Mouse (Mus musculus): Measurements from ENCODE around the gene Ephb4. TPM values are rescaled to one million over a fixed set of nuclear protein-coding genes. Genes with fewer than 3 reads are reported as not detected.

Gene Ephb4
- 10 to 100 TPM; 77.5 to 83.7 TPM for total RNA-seq (2021)
- long read RNA-seq, experiment 1, full-length matches to known transcripts, result 67 of 88 reads
- long read RNA-seq, experiment 1, partial matches to known transcripts, result 14 of 88 reads
- long read RNA-seq, experiment 1, other reads (novel, unspliced or antisense), result 7 of 88 reads
- long read RNA-seq, experiment 2, full-length matches to known transcripts, result 83 of 108 reads
- long read RNA-seq, experiment 2, partial matches to known transcripts, result 16 of 108 reads
- long read RNA-seq, experiment 2, other reads (novel, unspliced or antisense), result 9 of 108 reads

DNA sequence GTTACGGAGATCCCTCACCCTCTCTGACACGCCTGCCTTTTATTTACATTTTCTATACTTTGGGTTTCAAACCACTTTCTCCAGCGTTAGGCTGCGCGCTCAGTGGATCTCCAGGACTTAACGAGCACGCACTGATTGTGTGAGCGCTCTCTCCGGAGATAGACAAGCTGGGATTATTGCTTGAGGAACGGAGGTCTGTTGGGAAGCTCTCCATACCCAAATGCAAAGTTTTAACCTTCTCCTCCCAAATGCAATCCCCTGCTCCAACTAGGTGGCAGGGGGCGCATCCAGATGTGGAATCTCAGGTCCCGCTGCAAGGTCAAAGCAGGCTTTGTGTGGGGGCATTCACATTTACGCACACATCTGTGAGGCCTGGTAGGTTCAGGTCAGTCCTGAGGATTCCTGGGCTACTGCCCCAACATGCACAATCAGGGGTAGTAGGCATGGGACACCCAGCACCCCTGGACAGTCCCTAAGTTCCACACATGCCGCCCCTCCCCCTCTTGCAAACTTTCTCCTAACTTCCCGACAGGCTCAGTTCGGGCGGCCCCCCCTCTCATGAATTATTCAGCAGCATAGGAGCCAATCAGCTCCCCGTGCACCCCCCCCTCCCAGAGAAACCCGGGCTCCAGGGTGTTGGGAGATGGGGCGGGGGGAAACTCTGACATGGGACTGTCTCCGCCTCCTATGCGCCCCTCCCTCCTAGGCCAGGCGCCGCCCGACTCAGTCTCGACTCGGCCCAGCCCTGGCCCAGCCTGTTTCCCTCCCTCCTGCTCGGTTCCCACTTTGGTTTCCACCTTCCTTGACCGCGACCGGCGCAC, at the start of gene Ephb4:
Ephb4 (plus strand) TSS at position 726 of the 821 bp plus-strand sequence.
- intact Hi-C loops (cut with DNase I), result no loop called here
- DNase-seq, result peak; percentile 92 to 93

DNA sequence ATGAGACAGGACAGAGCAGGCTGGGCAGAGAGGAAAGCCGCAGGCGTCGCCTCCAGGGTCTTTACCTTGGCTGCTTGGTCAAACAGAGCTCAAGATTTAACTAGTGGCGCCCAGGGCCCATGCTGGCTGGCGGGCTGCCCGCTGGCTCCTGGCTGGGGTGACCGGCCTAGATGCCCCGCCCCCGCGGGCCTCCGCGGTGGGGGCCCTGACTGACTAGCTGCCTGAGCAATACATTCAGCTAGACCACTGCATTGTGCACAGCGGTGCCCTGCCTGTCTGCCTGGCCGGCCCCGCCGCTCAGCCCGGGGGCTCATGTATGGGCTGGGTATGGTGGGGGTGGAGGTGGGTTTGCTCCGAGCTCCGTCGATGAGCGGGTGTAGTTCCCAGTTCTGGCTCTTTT, 48.7 kb upstream of the Ephb4 start:
- intact Hi-C loops (cut with DNase I), result no loop called here
- peak in 1 of 2 experiments; percentile 23 for DNase-seq

DNA sequence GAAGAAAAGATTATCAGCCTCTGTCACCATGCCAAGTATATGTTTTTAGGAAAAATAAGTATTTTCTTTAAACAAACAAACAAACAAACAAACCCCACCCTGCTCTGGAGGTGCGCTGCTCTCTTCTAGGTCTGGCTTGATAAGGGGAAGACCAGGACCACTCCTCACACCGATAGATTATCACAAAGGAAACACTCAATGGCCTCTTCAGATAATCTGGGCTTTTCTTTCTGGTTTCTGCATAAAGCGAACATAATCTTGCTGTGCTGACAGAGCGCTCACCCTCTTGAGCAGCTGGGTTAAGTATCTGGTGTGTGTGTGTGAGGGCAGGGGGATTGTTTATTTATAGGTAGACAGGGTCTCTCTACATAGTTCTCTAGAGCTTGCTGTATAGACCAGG, 46.3 kb upstream of the Ephb4 start:
- intact Hi-C loops (cut with DNase I), result no loop called here
- no peak for DNase-seq

DNA sequence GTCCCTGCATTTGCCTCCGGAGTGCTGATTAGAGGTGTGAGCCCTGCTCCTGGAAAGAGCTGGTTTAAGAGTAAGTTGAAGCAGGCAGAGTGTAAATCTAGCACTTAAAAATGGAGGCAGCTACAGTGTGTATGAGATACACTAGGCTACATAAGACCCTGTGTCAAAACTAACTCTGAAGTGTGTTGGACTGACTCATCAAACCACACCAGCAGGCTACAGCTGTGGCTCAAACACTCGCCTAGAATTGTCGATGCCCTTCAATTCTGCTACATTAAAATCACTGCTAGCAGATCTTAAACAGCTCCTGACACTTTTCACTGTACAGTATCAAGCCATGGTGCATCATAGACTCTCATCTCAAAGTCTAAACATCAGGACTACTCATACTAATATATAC, 45.7 kb upstream of the Ephb4 start:
- intact Hi-C loops (cut with DNase I), result no loop called here

DNA sequence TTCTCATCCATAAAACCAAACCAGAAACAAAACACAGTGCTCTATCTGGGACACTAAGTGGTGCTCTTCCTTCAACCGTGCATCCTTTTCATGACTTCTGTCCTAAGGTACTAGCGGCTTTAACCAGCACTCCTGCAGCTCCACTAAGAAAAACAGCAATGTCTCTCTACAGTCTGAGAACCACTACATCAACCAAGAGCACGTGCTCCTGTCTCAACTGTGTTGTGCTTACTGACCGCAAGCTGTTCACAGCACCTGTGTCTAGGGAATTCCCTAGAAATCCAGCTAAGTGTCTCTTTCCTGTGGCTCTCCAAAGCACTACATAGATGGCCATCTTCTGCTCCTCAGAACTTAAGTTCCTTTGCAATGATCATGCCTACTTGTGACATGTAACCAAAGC, 45.1 kb upstream of the Ephb4 start:
- DNase-seq, result no peak
- intact Hi-C loops (cut with DNase I), result no loop called here

More for the DNA sequence above, 45.7 kb upstream of the Ephb4 start:
- DNase-seq, result no peak

DNA sequence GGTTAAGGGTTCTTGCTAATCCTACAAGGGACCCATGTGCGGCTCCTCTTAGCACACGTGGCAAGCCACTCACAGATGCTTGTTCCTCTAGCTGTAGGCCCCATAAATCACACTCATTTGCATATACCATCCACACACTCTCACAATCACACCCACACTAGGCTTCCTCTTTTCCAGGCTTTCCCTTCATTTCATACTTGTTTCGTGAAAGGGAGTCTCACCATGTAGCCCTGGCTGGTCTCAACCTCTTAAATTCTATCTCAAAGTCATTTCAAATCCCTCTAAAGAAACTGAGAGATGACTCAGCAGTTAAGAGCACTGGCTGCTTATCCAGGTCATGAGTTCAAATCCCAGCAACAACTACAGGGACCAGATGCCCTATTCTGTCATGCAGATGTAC, 44.1 kb upstream of the Ephb4 start:
- DNase-seq, result no peak
- intact Hi-C loops (cut with DNase I), result no loop called here

DNA sequence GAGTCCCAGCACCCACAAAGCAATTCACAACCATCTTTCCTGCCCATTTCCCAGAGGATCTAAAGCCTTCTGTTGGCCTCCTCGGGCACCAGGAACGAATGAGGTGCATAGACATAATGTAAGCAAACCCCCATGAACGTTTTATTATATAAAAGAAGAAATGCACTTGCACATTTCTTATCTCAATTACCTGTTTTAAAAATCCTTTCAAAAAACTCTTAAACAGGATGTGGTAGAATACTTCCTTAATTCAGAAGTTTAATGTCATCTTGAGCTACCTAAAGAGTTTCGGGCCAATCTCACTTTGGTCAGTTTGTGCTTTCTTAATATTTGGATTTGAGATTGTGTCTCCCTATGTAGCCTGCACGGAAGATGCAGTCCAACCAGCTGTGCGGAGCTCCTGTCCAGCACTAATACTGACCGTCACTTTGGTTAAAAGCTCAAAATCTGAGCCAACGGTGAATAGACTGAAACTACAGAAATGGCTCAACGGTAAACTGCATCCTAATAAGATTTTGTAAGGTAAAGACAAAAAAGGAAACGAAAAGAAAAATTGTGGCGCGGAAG, 43.4 kb upstream of the Ephb4 start:
- no peak for DNase-seq
- intact Hi-C loops (cut with DNase I), result no loop called here

DNA sequence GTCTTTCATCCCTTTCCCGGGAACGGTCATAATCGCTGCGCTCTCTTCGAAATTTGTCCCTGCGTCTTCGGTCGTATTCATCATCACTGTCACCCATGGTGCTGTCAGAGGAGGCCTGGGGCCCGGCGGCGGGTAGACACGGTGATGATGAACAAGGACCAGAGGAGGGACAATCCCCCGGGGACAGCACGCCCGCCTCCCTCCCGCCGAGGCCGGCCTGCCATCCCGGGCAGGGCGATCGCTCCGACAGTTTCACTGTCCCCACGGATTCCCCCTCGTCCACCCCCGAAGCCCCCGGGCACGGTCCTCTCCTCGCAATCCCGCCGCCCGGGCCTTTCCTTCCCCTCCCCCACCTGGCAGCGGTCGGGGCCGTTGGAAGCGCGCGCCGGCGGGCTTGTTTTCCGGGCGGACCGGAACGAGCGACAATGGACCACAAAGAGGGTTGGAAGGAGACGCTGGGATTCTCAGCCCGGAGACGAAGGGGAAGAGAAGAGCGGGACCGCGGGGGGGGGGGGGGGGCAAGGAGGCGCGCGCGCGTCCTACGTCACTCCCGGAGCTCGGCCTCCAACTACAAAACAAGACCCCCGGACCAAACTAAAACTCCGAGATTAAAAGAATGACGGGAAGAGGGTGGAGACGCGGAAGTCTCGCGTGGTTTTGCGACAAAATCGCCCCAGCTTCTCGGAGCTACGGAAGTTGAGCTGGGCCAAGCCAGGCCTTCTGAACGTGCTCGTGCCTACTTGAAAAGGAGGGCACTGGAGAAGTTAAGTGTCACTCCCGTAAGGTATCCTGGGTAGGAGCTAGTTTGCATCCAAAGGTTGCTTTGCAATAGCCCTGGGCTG, 42.6 kb upstream of the Ephb4 start, which contains the start of gene Srrt:
Srrt (minus strand) TSS at position 604 of the 842 bp plus-strand sequence.
- intact Hi-C loops (cut with DNase I), result no loop called here
- DNase-seq, result peak; percentile 89 to 91

DNA sequence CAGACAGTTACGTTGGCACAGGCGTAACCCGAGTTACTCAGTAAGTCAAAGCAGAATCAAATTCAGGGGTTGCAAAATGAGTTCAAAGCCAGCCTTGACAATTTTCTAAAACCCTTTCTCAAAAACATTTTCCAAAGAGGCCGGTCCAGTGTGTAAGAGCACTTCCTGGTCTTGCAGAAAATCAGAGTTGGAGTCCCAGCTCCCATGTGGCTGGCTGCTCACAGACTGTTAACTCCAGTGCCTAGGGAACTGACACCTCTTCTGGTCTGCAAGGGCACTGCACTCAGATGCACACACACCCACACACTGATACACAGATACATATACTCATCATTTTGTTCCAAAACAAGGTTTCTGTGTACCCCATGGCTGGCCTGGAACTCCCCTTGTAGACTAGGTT, 41.6 kb upstream of the Ephb4 start:
- intact Hi-C loops (cut with DNase I), result no loop called here
- no peak for DNase-seq

DNA sequence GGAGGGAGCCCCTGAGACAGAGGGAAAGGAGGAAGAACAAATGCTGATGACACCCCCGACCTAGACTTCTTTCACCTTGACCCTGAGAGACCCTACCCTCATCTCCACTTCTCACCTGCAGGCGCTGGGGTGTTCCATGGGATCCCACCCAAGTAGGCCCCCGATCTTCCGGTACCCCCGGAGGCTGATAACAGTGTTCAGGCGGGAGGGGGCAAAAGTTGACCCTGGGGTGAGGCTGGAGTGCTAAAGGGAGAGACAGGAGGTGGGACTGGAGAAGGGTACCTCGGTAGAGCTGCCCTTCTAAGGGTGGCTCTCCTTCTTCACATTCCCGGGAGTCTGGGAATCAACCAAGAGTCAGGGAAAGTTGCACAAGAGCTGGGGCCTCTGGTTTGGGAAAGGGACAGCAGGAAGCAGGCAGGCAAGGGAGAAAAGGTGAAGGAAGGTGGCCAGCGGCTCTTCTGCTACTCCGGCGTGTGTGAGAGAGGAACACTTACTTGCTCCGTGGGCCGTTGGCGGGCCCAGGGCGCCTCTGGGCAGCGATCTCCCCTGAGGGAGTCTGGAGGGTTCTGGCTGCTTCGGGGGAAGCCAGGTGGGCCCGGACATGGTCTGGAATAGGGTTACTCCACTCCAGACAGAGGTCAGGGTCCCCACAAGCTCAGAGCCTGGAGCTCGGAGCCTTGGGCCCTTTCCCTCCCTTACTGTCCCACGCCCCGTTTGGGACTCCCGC, 36.3 kb upstream of the Ephb4 start:
- no peak for DNase-seq
- intact Hi-C loops (cut with DNase I), result loop anchor here (2.0 kb wide), 1 partner anchor 23 kb away; no protein-coding TSS in a partner anchor

DNA sequence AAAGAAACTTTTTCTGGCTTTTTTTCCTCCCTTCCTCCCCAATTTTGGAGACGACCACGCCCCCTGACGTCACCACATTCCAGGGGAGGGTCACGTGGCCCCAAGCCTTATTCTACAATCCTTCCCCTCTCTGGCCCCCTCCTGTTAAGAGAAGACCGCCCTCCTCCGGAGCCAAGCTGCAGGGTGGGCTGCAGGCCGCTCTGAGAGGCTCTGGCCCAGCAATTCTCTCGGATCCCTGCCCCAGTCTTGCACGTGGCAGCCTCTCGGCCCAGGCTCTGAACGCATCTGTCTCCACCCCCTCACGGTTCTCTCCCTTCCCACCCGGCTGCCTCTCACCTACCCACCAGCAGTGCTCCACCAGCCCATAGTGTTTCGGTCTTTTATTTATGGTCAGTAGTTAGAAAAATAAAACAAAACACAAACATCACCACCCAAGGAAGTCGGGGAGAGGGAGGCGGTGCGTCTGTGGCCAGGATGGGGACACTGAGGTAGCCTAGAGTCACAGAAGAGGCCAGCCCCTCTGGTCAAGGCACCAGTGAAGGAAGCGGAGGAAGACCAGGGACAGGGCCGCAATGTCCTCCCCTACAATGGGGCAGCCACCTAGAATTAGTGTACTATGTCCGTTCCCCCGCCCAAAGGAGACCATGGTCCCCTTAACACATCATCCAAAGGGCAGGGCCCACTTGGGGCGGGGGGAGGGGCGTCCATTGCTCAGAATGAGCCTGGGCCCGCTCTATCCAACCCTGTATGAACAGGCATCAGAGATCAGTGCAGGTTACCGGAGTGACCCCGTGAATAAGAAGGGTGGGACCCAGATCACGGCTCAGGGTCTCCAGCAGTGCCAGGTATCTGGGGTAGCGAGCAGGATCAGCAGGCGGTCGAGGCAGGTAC, 35.5 kb upstream of the Ephb4 start, which contains the start of gene Trip6:
Trip6 (minus strand) TSS at position 212 of the 891 bp plus-strand sequence.
- intact Hi-C loops (cut with DNase I), result loop anchor here (2.0 kb wide), 1 partner anchor 24 kb away; no protein-coding TSS in a partner anchor
- DNase-seq, result peak; percentile 85 to 91

DNA sequence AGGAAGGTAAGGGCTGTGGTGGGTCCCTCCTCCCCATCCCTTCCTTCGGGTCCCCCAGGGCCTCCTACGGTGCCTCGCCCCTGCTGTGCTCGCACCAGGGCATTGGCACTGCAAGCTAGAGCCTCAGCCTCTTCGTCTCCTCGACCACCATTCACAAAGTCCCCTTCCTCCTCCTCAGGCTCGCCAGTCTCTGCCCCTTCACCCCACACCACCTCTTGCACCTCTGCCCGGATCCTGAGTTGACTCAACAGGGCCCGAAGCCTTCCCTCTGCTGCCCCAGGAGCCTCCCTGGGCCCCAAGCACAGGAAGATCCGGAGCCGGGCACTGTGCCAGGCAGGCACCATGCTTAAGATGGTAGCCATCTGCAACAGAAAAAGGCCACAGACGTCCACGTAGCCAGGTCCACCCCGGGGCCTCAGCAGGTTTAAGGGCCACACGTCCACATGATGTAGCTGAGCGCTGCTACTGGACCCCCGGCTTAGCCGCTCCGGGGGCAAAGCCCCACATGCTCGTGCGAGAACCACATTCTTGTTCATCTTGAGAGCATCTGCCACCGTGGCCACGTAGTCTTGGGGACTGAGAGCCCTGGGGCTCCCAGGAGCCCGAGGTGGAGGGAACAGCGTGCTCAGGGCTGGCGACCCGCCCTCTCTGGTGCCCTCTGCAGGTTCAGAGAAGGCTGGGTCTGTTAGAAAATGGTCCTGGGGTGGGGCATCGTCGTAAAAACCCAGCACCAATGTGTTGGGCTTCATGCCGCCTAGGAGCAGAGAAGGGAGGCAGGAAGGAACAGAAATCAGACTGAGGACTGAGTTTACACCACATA, 34.6 kb upstream of the Ephb4 start:
- intact Hi-C loops (cut with DNase I), result loop anchor here (2.0 kb wide), 1 partner anchor 24 kb away; no protein-coding TSS in a partner anchor
- peak; percentile 44 to 45 for DNase-seq

DNA sequence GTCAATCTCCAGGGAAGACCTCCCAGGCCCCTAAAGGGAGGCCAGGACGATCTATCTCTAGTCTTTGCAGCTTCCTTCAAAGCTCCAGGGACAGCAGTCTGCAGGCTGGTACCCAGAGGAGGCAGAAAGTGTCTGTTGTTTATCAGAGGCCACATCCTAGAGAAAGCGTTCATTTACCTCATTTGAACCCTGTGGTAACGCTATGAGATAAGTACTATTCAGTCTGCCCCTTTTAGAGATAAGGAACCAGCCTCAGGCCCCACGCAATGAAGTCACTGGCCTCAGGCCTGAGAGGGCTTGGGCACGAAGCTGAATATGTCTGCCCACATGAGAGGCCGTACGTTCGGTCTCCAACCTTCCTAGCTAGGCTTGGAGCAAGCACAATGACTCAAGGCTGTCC, 32.5 kb upstream of the Ephb4 start:
- no peak for DNase-seq
- intact Hi-C loops (cut with DNase I), result no loop called here

DNA sequence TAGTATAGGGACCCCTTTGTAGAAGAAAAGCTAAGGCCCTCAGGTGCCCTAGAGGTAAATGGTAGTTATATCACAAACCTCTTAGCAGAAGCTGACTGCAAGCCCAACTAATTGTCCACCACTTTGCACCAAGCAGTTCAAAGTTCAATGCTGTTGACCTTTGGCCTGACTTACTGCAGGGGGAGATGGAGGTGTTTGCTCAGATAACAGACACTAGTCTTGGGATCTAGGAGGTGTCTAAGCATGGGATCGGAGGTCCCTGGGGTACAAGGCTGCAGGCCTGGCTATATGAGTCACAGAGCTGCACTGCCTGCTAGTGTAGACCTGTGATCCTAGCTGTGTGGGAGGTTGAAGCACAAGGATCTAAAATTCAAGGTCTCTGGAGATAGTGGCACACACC, 31.3 kb upstream of the Ephb4 start:
- no peak for DNase-seq
- intact Hi-C loops (cut with DNase I), result no loop called here

DNA sequence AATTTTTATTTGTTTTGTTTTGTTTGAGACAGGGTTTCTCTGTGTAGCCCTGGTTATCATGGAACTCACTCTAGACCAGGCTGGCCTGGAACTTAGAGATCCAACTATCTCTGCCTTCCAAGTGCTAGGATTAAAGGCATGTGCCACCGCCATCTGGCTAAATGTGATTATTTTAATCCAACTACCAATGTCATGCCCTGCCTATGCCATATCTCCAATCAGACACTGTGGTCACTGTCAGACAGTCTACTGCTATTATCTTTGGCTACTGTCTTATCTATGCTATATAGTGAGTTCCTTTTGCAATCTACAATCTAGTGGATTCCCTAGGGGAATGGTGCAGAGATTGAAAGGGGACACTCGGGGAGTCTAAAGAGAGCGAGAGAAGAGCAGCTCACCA, 28.9 kb upstream of the Ephb4 start:
- intact Hi-C loops (cut with DNase I), result no loop called here
- DNase-seq, result no peak

DNA sequence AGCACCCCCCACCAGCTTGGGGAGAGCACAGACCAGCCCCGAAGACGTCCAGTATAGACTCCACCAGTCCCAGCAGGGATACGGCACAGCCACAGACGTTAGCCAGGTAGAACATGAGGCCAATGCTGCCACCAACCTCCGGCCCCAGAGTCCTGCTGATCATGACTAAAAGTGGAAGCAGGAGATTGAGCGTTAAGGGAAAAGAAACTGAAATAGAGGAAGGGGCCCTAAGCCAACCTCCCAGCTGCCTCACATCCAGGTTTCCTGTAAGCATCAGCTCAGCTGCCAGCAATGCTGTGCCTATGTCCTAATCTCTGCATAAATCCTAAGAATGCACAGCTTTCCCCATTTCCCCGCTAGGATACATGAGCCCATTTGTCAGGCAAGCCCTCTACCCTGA, 19.0 kb upstream of the Ephb4 start:
- intact Hi-C loops (cut with DNase I), result loop anchor here (5.0 to 10.0 kb wide), 2 partner anchors 151 to 434 kb away; no protein-coding TSS in a partner anchor

DNA sequence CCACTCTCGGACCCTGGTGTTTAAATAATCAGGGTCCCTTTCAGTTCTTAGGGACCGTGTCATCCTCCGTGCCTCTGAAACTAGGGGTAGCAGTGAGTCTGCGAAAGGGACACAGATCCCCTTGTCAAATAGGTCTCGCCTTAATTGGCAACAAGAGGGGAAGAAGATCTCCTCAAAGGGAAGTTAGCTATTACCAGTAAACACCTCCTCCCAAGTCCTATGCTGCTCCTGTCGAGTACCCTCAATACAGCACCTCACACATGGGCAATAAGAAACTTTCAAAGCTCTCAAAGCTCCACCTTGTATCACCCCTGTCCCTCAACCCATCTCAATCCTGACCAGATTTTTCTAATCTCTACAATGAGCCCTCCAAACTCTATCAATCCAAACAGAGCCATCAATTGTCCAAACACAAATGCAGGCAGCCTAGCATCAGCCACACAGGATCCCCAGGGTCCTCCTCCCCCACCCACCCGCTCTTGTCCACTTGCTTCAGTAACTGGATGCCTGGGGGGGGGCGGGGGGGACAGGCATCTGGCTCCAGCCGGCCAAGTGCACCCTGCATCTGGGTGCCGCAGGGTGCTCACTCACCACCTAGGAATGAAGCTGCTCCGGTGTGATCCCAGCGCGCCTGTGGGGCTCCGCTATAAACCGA, 16.9 kb upstream of the Ephb4 start:
- intact Hi-C loops (cut with DNase I), result loop anchor here (5.0 to 10.0 kb wide), 2 partner anchors 149 to 432 kb away; no protein-coding TSS in a partner anchor

More for the DNA sequence above, 19.0 kb upstream of the Ephb4 start:
- no peak for DNase-seq

More for the DNA sequence above, 16.9 kb upstream of the Ephb4 start:
- no peak for DNase-seq

Data from heart, postnatal 14 days (tissue).